Mouse (Mus musculus): ENCODE results near the gene Eef1e1. TPM values are rescaled to one million over a fixed set of nuclear protein-coding genes. Genes with fewer than 3 reads are reported as not detected.
"Not testable (repeated sequence)": the region's sequence is repeated elsewhere in the genome, so short reads cannot be mapped to it uniquely, and the experiment has no call there.

Eef1e1 gene
- polyA plus RNA-seq, 1 experiment = 36.3 TPM

GRCm38 (mm10) chr13:38626229-38626525, 32.7 kb downstream of the Eef1e1 start:
- H3K4me1 ChIP-seq (ENCODE audit: control insufficient read depth, insufficient read depth, low read length) = no peaks in the 10 kb centered on the region
- no peak for TF ChIP-seq POLR2A (IDR thresholded peaks at IDR 0.05; ENCODE audit: low read depth, low read length)
- TF ChIP-seq CTCF (IDR thresholded peaks at IDR 0.05; ENCODE audit: borderline replicate concordance, insufficient read depth, low read length) = no peak
- no peak overlapping the region for H3K27ac ChIP-seq (ENCODE audit: insufficient read depth, low read length)
- no peak overlapping the region for H3K4me3 ChIP-seq (ENCODE audit: insufficient read depth, low read length)

- TF ChIP-seq CTCF (IDR thresholded peaks at IDR 0.05; ENCODE audit: borderline replicate concordance, insufficient read depth, low read length) (no peak), POLR2A (IDR thresholded peaks at IDR 0.05; ENCODE audit: low read depth, low read length) (no peak)
- Histone ChIP-seq H3K27ac (ENCODE audit: insufficient read depth, low read length) (no peak overlapping the region), H3K4me1 (ENCODE audit: control insufficient read depth, insufficient read depth, low read length) (no peaks in the 10 kb centered on the region), H3K4me3 (ENCODE audit: insufficient read depth, low read length) (no peak overlapping the region)
Measured at GRCm38 (mm10) chr13:38625492-38626228, 33.2 kb downstream of the Eef1e1 start.

GRCm38 (mm10) chr13:38624292-38624902, 34.5 kb downstream of the Eef1e1 start:
- TF ChIP-seq POLR2A (IDR thresholded peaks at IDR 0.05; ENCODE audit: low read depth, low read length) = no peak
- TF ChIP-seq CTCF (IDR thresholded peaks at IDR 0.05; ENCODE audit: borderline replicate concordance, insufficient read depth, low read length) = no peak
- Histone ChIP-seq H3K4me3 (ENCODE audit: insufficient read depth, low read length) (no peak overlapping the region), H3K27ac (ENCODE audit: insufficient read depth, low read length) (no peak overlapping the region), H3K4me1 (ENCODE audit: control insufficient read depth, insufficient read depth, low read length) (no peaks in the 10 kb centered on the region)

- Histone ChIP-seq H3K4me1 (ENCODE audit: control insufficient read depth, insufficient read depth, low read length) (no peaks in the 10 kb centered on the region), H3K27ac (ENCODE audit: insufficient read depth, low read length) (no peak overlapping the region), H3K4me3 (ENCODE audit: insufficient read depth, low read length) (no peak overlapping the region)
- no peak for TF ChIP-seq POLR2A (IDR thresholded peaks at IDR 0.05; ENCODE audit: low read depth, low read length)
- TF ChIP-seq CTCF (IDR thresholded peaks at IDR 0.05; ENCODE audit: borderline replicate concordance, insufficient read depth, low read length) = no peak
Measured at GRCm38 (mm10) chr13:38623296-38623695, 35.6 kb downstream of the Eef1e1 start.

- H3K27ac ChIP-seq (ENCODE audit: insufficient read depth, low read length); H3K4me1 ChIP-seq (ENCODE audit: control insufficient read depth, insufficient read depth, low read length): not testable (repeated sequence)
Measured at GRCm38 (mm10) chr13:38618001-38618630, 40.7 kb downstream of the Eef1e1 start.

GRCm38 (mm10) chr13:38616887-38617286, 42.0 kb downstream of the Eef1e1 start:
- H3K27ac ChIP-seq (ENCODE audit: insufficient read depth, low read length) = no peak overlapping the region
- H3K4me1 ChIP-seq (ENCODE audit: control insufficient read depth, insufficient read depth, low read length) = no peaks in the 10 kb centered on the region
- H3K4me3 ChIP-seq (ENCODE audit: insufficient read depth, low read length) = no peak overlapping the region
- TF ChIP-seq CTCF (IDR thresholded peaks at IDR 0.05; ENCODE audit: borderline replicate concordance, insufficient read depth, low read length) = no peak
- no peak for TF ChIP-seq POLR2A (IDR thresholded peaks at IDR 0.05; ENCODE audit: low read depth, low read length)

More at GRCm38 (mm10) chr13:38618001-38618630, 40.7 kb downstream of the Eef1e1 start:
- H3K4me3 ChIP-seq (ENCODE audit: insufficient read depth, low read length) = not testable (repeated sequence)

- TF ChIP-seq CTCF (IDR thresholded peaks at IDR 0.05; ENCODE audit: borderline replicate concordance, insufficient read depth, low read length) (no peak), POLR2A (IDR thresholded peaks at IDR 0.05; ENCODE audit: low read depth, low read length) (no peak)
- no peaks in the 10 kb centered on the region for H3K4me1 ChIP-seq (ENCODE audit: control insufficient read depth, insufficient read depth, low read length)
- no peak overlapping the region for H3K4me3 ChIP-seq (ENCODE audit: insufficient read depth, low read length)
- H3K27ac ChIP-seq (ENCODE audit: insufficient read depth, low read length) = no peak overlapping the region
Measured at GRCm38 (mm10) chr13:38615656-38616055, 43.2 kb downstream of the Eef1e1 start.

- Histone ChIP-seq H3K4me3 (ENCODE audit: insufficient read depth, low read length) (no peak overlapping the region), H3K27ac (ENCODE audit: insufficient read depth, low read length) (no peak overlapping the region), H3K4me1 (ENCODE audit: control insufficient read depth, insufficient read depth, low read length) (no peaks in the 10 kb centered on the region)
- no peak for TF ChIP-seq POLR2A (IDR thresholded peaks at IDR 0.05; ENCODE audit: low read depth, low read length)
- no peak for TF ChIP-seq CTCF (IDR thresholded peaks at IDR 0.05; ENCODE audit: borderline replicate concordance, insufficient read depth, low read length)
Measured at GRCm38 (mm10) chr13:38614298-38614697, 44.6 kb downstream of the Eef1e1 start.

GRCm38 (mm10) chr13:38613583-38613982, 45.3 kb downstream of the Eef1e1 start:
- TF ChIP-seq CTCF (IDR thresholded peaks at IDR 0.05; ENCODE audit: borderline replicate concordance, insufficient read depth, low read length) (no peak), POLR2A (IDR thresholded peaks at IDR 0.05; ENCODE audit: low read depth, low read length) (no peak)
- no peak overlapping the region for H3K4me3 ChIP-seq (ENCODE audit: insufficient read depth, low read length)
- H3K27ac ChIP-seq (ENCODE audit: insufficient read depth, low read length) = no peak overlapping the region

GRCm38 (mm10) chr13:38612608-38613007, 46.2 kb downstream of the Eef1e1 start:
- TF ChIP-seq POLR2A (IDR thresholded peaks at IDR 0.05; ENCODE audit: low read depth, low read length) = no peak
- no peak for TF ChIP-seq CTCF (IDR thresholded peaks at IDR 0.05; ENCODE audit: borderline replicate concordance, insufficient read depth, low read length)
- H3K4me1 ChIP-seq (ENCODE audit: control insufficient read depth, insufficient read depth, low read length) = no peaks in the 10 kb centered on the region
- no peak overlapping the region for H3K27ac ChIP-seq (ENCODE audit: insufficient read depth, low read length)

More at GRCm38 (mm10) chr13:38613583-38613982, 45.3 kb downstream of the Eef1e1 start:
- no peaks in the 10 kb centered on the region for H3K4me1 ChIP-seq (ENCODE audit: control insufficient read depth, insufficient read depth, low read length)

More at GRCm38 (mm10) chr13:38612608-38613007, 46.2 kb downstream of the Eef1e1 start:
- no peak overlapping the region for H3K4me3 ChIP-seq (ENCODE audit: insufficient read depth, low read length)

Data from embryonic fibroblast, embryonic 13.5 days (primary cell).